Comparison of ENCODE assay signal across 25 mouse cellular contexts in genomic region chr15:98768259-98768658, GRCm38 (mm10). TPM values are rescaled to one million over a fixed set of nuclear protein-coding genes. Genes with fewer than 3 reads are reported as not detected.
DNase-seq lines count a peak whose midpoint lies in the region; ATAC-seq and TF ChIP-seq lines count a peak whose summit lies in the region.
"Had no signal": no experiment of that assay in that cellular context is flagged by ENCODE, and none has a peak within 500 bp of the region (broad histone marks: within the 10 kb centered on the region; RNA-seq: fewer than 3 reads in every experiment).

No protein-coding gene starts in this region.

- DNase-seq in midbrain, embryonic 10.5 days (ENCODE audit: low spot score): no peak
- peak; percentile 65 for DNase-seq in 3T3-L1 (ENCODE audit: low read depth, low spot score)
- peak; percentile 73 for DNase-seq in Muller cell, postnatal 12 days (ENCODE audit: inconsistent ontology term)
- DNase-seq in kidney, adult 9 months: no peak
- DNase-seq in kidney, adult 18-20 months: no peak
- DNase-seq: adrenal gland, postnatal 14 days; cerebellum, adult 11-12 months; cerebellum, adult 9-10 months; cerebellum, postnatal 25 days; gastrocnemius, adult 2 months; gastrocnemius, postnatal 25 days; heart, adult 11 months; heart, postnatal 4 days had no signal

- no peak for TF ChIP-seq POLR2A in myocyte (IDR thresholded peaks at IDR 0.05; ENCODE audit: insufficient read length, low read depth)

- H3K4me2 ChIP-seq in midbrain, embryonic 16.5 days (ENCODE audit: low read length): no peak overlapping the region
- peak overlapping the region; percentile 63 for H3K4me2 ChIP-seq in myocyte (ENCODE audit: low read depth)
- H3K4me2 ChIP-seq: embryonic facial prominence, embryonic 13.5 days; heart, embryonic 13.5 days; hindbrain, embryonic 12.5 days had no signal

- no peak overlapping the region for H3K4me3 ChIP-seq in midbrain, embryonic 10.5 days
- no peak overlapping the region for H3K4me3 ChIP-seq in midbrain, embryonic 16.5 days (ENCODE audit: low read depth, low read length)
- no peak overlapping the region for H3K4me3 ChIP-seq in myocyte
- H3K4me3 ChIP-seq: embryonic facial prominence, embryonic 13.5 days; erythroblast, embryonic 14.5 days; forebrain, embryonic 10.5 days; gastrocnemius, adult 2 months; heart, embryonic 13.5 days; hindbrain, embryonic 12.5 days had no signal

- no peak for ATAC-seq in midbrain, embryonic 16.5 days
- ATAC-seq: forebrain, embryonic 14.5 days; hindbrain, embryonic 16.5 days had no signal

- 18% methylated on average over 5 of the region's 5 CpGs for WGBS in midbrain, embryonic 10.5 days
- 18% methylated on average over 5 of the region's 5 CpGs for WGBS in midbrain, embryonic 16.5 days

- H3K27me3 ChIP-seq in midbrain, embryonic 10.5 days (ENCODE audit: low read depth, poor library complexity, severe bottlenecking): peaks cover 89% of the 10 kb centered on the region
- H3K27me3 ChIP-seq in midbrain, embryonic 16.5 days (ENCODE audit: control insufficient read depth, insufficient read depth, low read depth, low read length): peaks cover 30% of the 10 kb centered on the region
- no peaks in the 10 kb centered on the region for H3K27me3 ChIP-seq in myocyte (ENCODE audit: control insufficient read depth, insufficient read depth, insufficient read length)
- H3K27me3 ChIP-seq: CH12.LX had no signal

- H3ac ChIP-seq in myocyte (ENCODE audit: control insufficient read depth, insufficient read length): no peak overlapping the region

- no peaks in the 10 kb centered on the region for H3K79me2 ChIP-seq in myocyte (ENCODE audit: control insufficient read depth, insufficient read depth)

- H3K9me3 ChIP-seq in midbrain, embryonic 10.5 days (replicated peaks): no peaks in the 10 kb centered on the region
- H3K9me3 ChIP-seq in midbrain, embryonic 16.5 days (replicated peaks; ENCODE audit: control insufficient read depth, low read length, poor library complexity, severe bottlenecking): no peaks in the 10 kb centered on the region
- H3K9me3 ChIP-seq: embryonic facial prominence, embryonic 13.5 days; forebrain, embryonic 10.5 days; heart, embryonic 13.5 days; hindbrain, embryonic 12.5 days had no signal

- 0 out of 2 replicates have a peak overlapping the region, but pooled peaks have one; percentile 38 for H3K27ac ChIP-seq in midbrain, embryonic 10.5 days (replicated peaks)
- no peak overlapping the region for H3K27ac ChIP-seq in midbrain, embryonic 16.5 days (ENCODE audit: low read length)
- H3K27ac ChIP-seq: embryonic facial prominence, embryonic 13.5 days; forebrain, embryonic 10.5 days; gastrocnemius, adult 2 months; heart, embryonic 13.5 days; hindbrain, embryonic 12.5 days had no signal

- no peaks in the 10 kb centered on the region for H3K36me3 ChIP-seq in midbrain, embryonic 10.5 days
- H3K36me3 ChIP-seq in midbrain, embryonic 16.5 days (ENCODE audit: control insufficient read depth, insufficient read depth, low read length): no peaks in the 10 kb centered on the region
- H3K36me3 ChIP-seq in myocyte (ENCODE audit: control insufficient read depth, insufficient read depth): no peaks in the 10 kb centered on the region
- H3K36me3 ChIP-seq: embryonic facial prominence, embryonic 13.5 days; forebrain, embryonic 10.5 days; heart, embryonic 13.5 days; hindbrain, embryonic 12.5 days had no signal

- no peak overlapping the region for H3K9ac ChIP-seq in midbrain, embryonic 16.5 days (ENCODE audit: low read depth, low read length)
- H3K9ac ChIP-seq: embryonic facial prominence, embryonic 13.5 days; heart, embryonic 13.5 days; hindbrain, embryonic 12.5 days had no signal

- peaks cover 31% of the 10 kb centered on the region for H3K4me1 ChIP-seq in midbrain, embryonic 10.5 days
- H3K4me1 ChIP-seq in midbrain, embryonic 16.5 days (ENCODE audit: control insufficient read depth, insufficient read depth, low read length): peaks cover 5% of the 10 kb centered on the region

TF ChIP-seq in myocyte, 11 proteins besides CTCF, POLR2A, EP300 and RAD21:
- TF ChIP-seq TCF3 (IDR thresholded peaks at IDR 0.05; ENCODE audit: insufficient read length, low read depth) (peak; percentile 1), USF1 (IDR thresholded peaks at IDR 0.05; ENCODE audit: low read depth) (no peak), MYOD1 (IDR thresholded peaks at IDR 0.05; ENCODE audit: control insufficient read depth in 1 of 3, insufficient read length in 2 of 3, low read depth in 2 of 3) (peak in 2 of 3 experiments; percentile 41 to 43), MYOG (IDR thresholded peaks at IDR 0.05; ENCODE audit: control insufficient read depth in 1 of 3, insufficient read depth in 1 of 3, insufficient read length in 2 of 3, low read depth in 2 of 3) (peak in 1 of 3 experiments; percentile 46)

RNA-seq across cellular contexts. Expression of gene Arf3, which starts 5.2 kb away (rescaled TPM):
- 41.2 and 43.2 TPM in 2 replicates for polyA plus RNA-seq in midbrain, embryonic 10.5 days (2016; fragmentation: Nextera tagmentation; extraction: Ambion mirVana)
- polyA plus RNA-seq in midbrain, embryonic 16.5 days (2015; fragmentation: Nextera tagmentation; extraction: Ambion mirVana): 96.4 and 102 TPM in 2 replicates
- 72.0 TPM for polyA plus RNA-seq in myocyte (2012; fragmentation: generic; extraction: Trizol)

RNA-seq across cellular contexts. Expression of gene Wnt10b, which starts 9.7 kb away (rescaled TPM):
- 0.14 and 0.24 TPM in 2 replicates for polyA plus RNA-seq in midbrain, embryonic 10.5 days (2016; fragmentation: Nextera tagmentation; extraction: Ambion mirVana)
- polyA plus RNA-seq in midbrain, embryonic 16.5 days (2015; fragmentation: Nextera tagmentation; extraction: Ambion mirVana): not detected in 2 replicates
- 3.3 TPM for polyA plus RNA-seq in myocyte (2012; fragmentation: generic; extraction: Trizol)
- polyA plus RNA-seq: erythroblast, embryonic 14.5 days; forebrain, embryonic 14.5 days had no signal

RNA-seq across cellular contexts. Expression of gene Wnt1, which starts 21.4 kb away (rescaled TPM):
- 22.0 and 24.0 TPM in 2 replicates for polyA plus RNA-seq in midbrain, embryonic 10.5 days (2016; fragmentation: Nextera tagmentation; extraction: Ambion mirVana)
- polyA plus RNA-seq in midbrain, embryonic 16.5 days (2015; fragmentation: Nextera tagmentation; extraction: Ambion mirVana): 1.2 and 1.3 TPM in 2 replicates
- 0.06 TPM for polyA plus RNA-seq in myocyte (2012; fragmentation: generic; extraction: Trizol)
- polyA plus RNA-seq: embryonic facial prominence, embryonic 13.5 days; erythroblast, embryonic 14.5 days; forebrain, embryonic 14.5 days; heart, embryonic 13.5 days; heart, postnatal 0 days; intestine, embryonic 14.5 days had no signal

RNA-seq across cellular contexts. Expression of gene Fkbp11, which starts 40.3 kb away (rescaled TPM):
- 15.2 and 16.4 TPM in 2 replicates for polyA plus RNA-seq in midbrain, embryonic 10.5 days (2016; fragmentation: Nextera tagmentation; extraction: Ambion mirVana)
- 2.3 and 4.0 TPM in 2 replicates for polyA plus RNA-seq in midbrain, embryonic 16.5 days (2015; fragmentation: Nextera tagmentation; extraction: Ambion mirVana)
- 52.9 TPM for polyA plus RNA-seq in myocyte (2012; fragmentation: generic; extraction: Trizol)

RNA-seq across cellular contexts. Expression of gene Ddn, which starts 41.0 kb away (rescaled TPM):
- 0.54 and 0.82 TPM in 2 replicates for polyA plus RNA-seq in midbrain, embryonic 10.5 days (2016; fragmentation: Nextera tagmentation; extraction: Ambion mirVana)
- polyA plus RNA-seq in midbrain, embryonic 16.5 days (2015; fragmentation: Nextera tagmentation; extraction: Ambion mirVana): 0.35 and 0.42 TPM in 2 replicates
- 0.11 TPM for polyA plus RNA-seq in myocyte (2012; fragmentation: generic; extraction: Trizol)
- polyA plus RNA-seq: embryonic facial prominence, embryonic 13.5 days; intestine, embryonic 14.5 days had no signal

Comparison
In these comparisons a context has a peak if more than half of its experiments do, and no peak if none do; other contexts are left out.
1. DNase-seq: peak in 3T3-L1 (single experiment) and Muller cell, postnatal 12 days (single experiment); none in midbrain, embryonic 10.5 days (single experiment), kidney, adult 9 months (single experiment) and kidney, adult 18-20 months (single experiment).